In the genomic region with DNA sequence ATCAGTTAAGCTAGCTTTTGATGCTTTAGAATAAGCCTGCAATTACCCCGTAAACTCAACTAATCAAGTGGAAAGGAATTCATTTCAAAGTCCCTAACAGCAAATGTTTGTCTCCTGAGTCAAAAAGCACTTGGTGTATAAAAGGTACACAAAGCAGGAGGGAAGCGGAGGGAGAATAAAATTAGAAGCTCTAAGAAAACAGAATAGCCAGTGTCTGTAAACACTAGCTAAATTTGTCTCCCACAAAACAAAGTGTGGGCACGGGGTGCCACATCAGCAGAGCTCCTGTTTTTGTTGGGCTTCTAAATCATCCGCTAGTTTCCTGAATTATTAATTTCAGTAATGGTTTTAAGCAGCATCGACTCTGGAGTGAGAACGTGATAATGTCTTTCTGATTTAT, we compare ENCODE assay signal across 7 mouse cellular contexts. TPM values are rescaled to one million over a fixed set of nuclear protein-coding genes. Genes with fewer than 3 reads are reported as not detected.
DNase-seq lines count a peak whose midpoint lies in the region; ATAC-seq and TF ChIP-seq lines count a peak whose summit lies in the region.

No protein-coding gene starts in this region.

- H3K4me3 ChIP-seq in lung, postnatal 0 days (ENCODE audit: low read depth, low read length): peak overlapping the region; percentile 94
- H3K4me3 ChIP-seq in forebrain, embryonic 11.5 days (ENCODE audit: low read depth, low read length): peak overlapping the region; percentile 79
- peak overlapping the region; percentile 87 for H3K4me3 ChIP-seq in limb, embryonic 13.5 days
- H3K4me3 ChIP-seq in stomach, embryonic 16.5 days (replicated peaks; ENCODE audit: low read length): peak overlapping the region; percentile 72

- H3K9ac ChIP-seq in lung, postnatal 0 days (replicated peaks; ENCODE audit: low read depth): peak overlapping the region; percentile 96; the same call in 1 of the 2 replicates
- H3K9ac ChIP-seq in forebrain, embryonic 11.5 days (ENCODE audit: low read length): peak overlapping the region; percentile 0; the same call in 1 of the 2 replicates
- H3K9ac ChIP-seq in limb, embryonic 13.5 days: peak overlapping the region; percentile 94
- H3K9ac ChIP-seq in stomach, embryonic 16.5 days (ENCODE audit: low read length): peak overlapping the region; percentile 99

- ATAC-seq in lung, postnatal 0 days: no peak
- ATAC-seq in forebrain, embryonic 11.5 days (replicated peaks; ENCODE audit: low FRiP score): no peak
- no peak for ATAC-seq in limb, embryonic 13.5 days (ENCODE audit: low FRiP score, low read depth)
- no peak for ATAC-seq in stomach, embryonic 16.5 days (ENCODE audit: insufficient read depth, low FRiP score)

- H3K4me1 ChIP-seq in lung, postnatal 0 days (ENCODE audit: insufficient read depth, low read depth, low read length): no peaks in the 10 kb centered on the region; the same call in 1 of the 2 replicates
- no peaks in the 10 kb centered on the region for H3K4me1 ChIP-seq in forebrain, embryonic 11.5 days (replicated peaks; ENCODE audit: control insufficient read depth, insufficient read depth, low read length)
- peaks cover 24% of the 10 kb centered on the region for H3K4me1 ChIP-seq in limb, embryonic 13.5 days
- H3K4me1 ChIP-seq in stomach, embryonic 16.5 days (ENCODE audit: control insufficient read depth, insufficient read depth, low read length): peaks cover 11% of the 10 kb centered on the region; the same call in 1 of the 2 replicates

- WGBS in lung, postnatal 0 days: 10% methylated on average over 6 of the region's 6 CpGs
- WGBS in forebrain, embryonic 11.5 days: 10% methylated on average over 6 of the region's 6 CpGs
- 15% methylated on average over 6 of the region's 6 CpGs for WGBS in limb, embryonic 13.5 days
- WGBS in stomach, embryonic 16.5 days: 11% methylated on average over 6 of the region's 6 CpGs

- peak overlapping the region; percentile 91 for H3K4me2 ChIP-seq in lung, postnatal 0 days (replicated peaks; ENCODE audit: low read depth, low read length)
- H3K4me2 ChIP-seq in forebrain, embryonic 11.5 days (ENCODE audit: low read depth, low read length, severe bottlenecking): peak overlapping the region; percentile 80
- H3K4me2 ChIP-seq in limb, embryonic 13.5 days (replicated peaks): peak overlapping the region; percentile 80
- peak overlapping the region; percentile 80 for H3K4me2 ChIP-seq in stomach, embryonic 16.5 days (ENCODE audit: low read depth, low read length)

- peak overlapping the region; percentile 98 for H3K27ac ChIP-seq in lung, postnatal 0 days (ENCODE audit: low read length)
- H3K27ac ChIP-seq in forebrain, embryonic 11.5 days (ENCODE audit: low read depth, low read length): no peak overlapping the region
- no peak overlapping the region for H3K27ac ChIP-seq in limb, embryonic 13.5 days
- H3K27ac ChIP-seq in stomach, embryonic 16.5 days (ENCODE audit: low read length): peak overlapping the region; percentile 11; the same call in 1 of the 2 replicates

- no peaks in the 10 kb centered on the region for H3K9me3 ChIP-seq in lung, postnatal 0 days (ENCODE audit: low read length)
- H3K9me3 ChIP-seq in forebrain, embryonic 11.5 days (ENCODE audit: control insufficient read depth, low read length): no peaks in the 10 kb centered on the region
- H3K9me3 ChIP-seq in limb, embryonic 13.5 days: no peaks in the 10 kb centered on the region
- no peaks in the 10 kb centered on the region for H3K9me3 ChIP-seq in stomach, embryonic 16.5 days (replicated peaks; ENCODE audit: control insufficient read depth, low read length)

- DNase-seq in lung, postnatal 0 days (ENCODE audit: low spot score): no peak
- no peak for DNase-seq in lung, adult 18-20 months
- no peak for DNase-seq in forebrain, embryonic 11.5 days (ENCODE audit: low spot score)
- no peak for DNase-seq in layer of hippocampus, postnatal 36 days
- DNase-seq in adrenal gland, postnatal 10 days: no peak

- no peaks in the 10 kb centered on the region for H3K27me3 ChIP-seq in lung, postnatal 0 days (replicated peaks; ENCODE audit: insufficient read depth, low read length)
- no peaks in the 10 kb centered on the region for H3K27me3 ChIP-seq in forebrain, embryonic 11.5 days (ENCODE audit: control insufficient read depth, insufficient read depth, low read length)
- no peaks in the 10 kb centered on the region for H3K27me3 ChIP-seq in limb, embryonic 13.5 days
- H3K27me3 ChIP-seq in stomach, embryonic 16.5 days (ENCODE audit: control insufficient read depth, insufficient read depth, low read length): no peaks in the 10 kb centered on the region

- H3K36me3 ChIP-seq in lung, postnatal 0 days (ENCODE audit: insufficient read depth, low read length): no peaks in the 10 kb centered on the region
- H3K36me3 ChIP-seq in forebrain, embryonic 11.5 days (ENCODE audit: control insufficient read depth, insufficient read depth, low read length): no peaks in the 10 kb centered on the region
- H3K36me3 ChIP-seq in limb, embryonic 13.5 days: no peaks in the 10 kb centered on the region
- H3K36me3 ChIP-seq in stomach, embryonic 16.5 days (ENCODE audit: control insufficient read depth, insufficient read depth, low read length): no peaks in the 10 kb centered on the region

- no peak for TF ChIP-seq CTCF in lung, postnatal 0 days (IDR thresholded peaks at IDR 0.05)

- TF ChIP-seq EP300 in lung, postnatal 0 days (IDR thresholded peaks at IDR 0.05): no peak

RNA-seq across cellular contexts. Expression of a gene that starts 1.4 kb away (rescaled TPM):
- polyA plus RNA-seq in lung, postnatal 0 days (2015; fragmentation: Nextera tagmentation; extraction: Ambion mirVana): 23.1 and 27.3 TPM in 2 replicates
- polyA plus RNA-seq in forebrain, embryonic 11.5 days (2014; fragmentation: Nextera tagmentation; extraction: Ambion mirVana): 12.8 and 14.3 TPM in 2 replicates
- polyA plus RNA-seq in limb, embryonic 13.5 days (2015; fragmentation: Nextera tagmentation; extraction: Ambion mirVana): 17.9 and 18.5 TPM in 2 replicates
- 28.7 and 31.8 TPM in 2 replicates for polyA plus RNA-seq in stomach, embryonic 16.5 days (2015; fragmentation: Nextera tagmentation; extraction: Ambion mirVana)
- total RNA-seq in layer of hippocampus, postnatal 36 days (2021): 10 to 100 TPM; 19.8 to 23.6 TPM
- 10 to 100 TPM; 60.0 to 68.8 TPM for total RNA-seq in adrenal gland, postnatal 10 days (2021)

Comparison
In these comparisons a context has a peak if more than half of its experiments do, and no peak if none do; other contexts are left out.
1. H3K27ac ChIP-seq: peak in lung, postnatal 0 days (single experiment) and stomach, embryonic 16.5 days (single experiment); none in forebrain, embryonic 11.5 days (single experiment) and limb, embryonic 13.5 days (single experiment).
2. H3K9ac ChIP-seq: peak in every context shown above with its lines; median percentile 99 in stomach, embryonic 16.5 days; 96 in lung, postnatal 0 days; 94 in limb, embryonic 13.5 days; 0 in forebrain, embryonic 11.5 days.
3. Peak in every context shown above with its lines, with median percentiles within 50 percentile points of each other: H3K4me2 ChIP-seq and H3K4me3 ChIP-seq.